18 mouse cellular contexts compared by ENCODE assay signal in genomic region chr10:116717961-116718360, GRCm38 (mm10).
"Had no signal": no experiment of that assay in that cellular context is flagged by ENCODE, and none has a peak within 500 bp of the region (broad histone marks: within the 10 kb centered on the region; RNA-seq: fewer than 3 reads in every experiment).

No protein-coding gene starts in this region.

- H3K4me3 ChIP-seq: limb, embryonic 12.5 days; limb, embryonic 15.5 days; myocyte; neural tube, embryonic 13.5 days had no signal

- H3K27ac ChIP-seq: limb, embryonic 12.5 days; limb, embryonic 15.5 days; liver, embryonic 14.5 days; macrophage; neural tube, embryonic 13.5 days had no signal

- H3K4me1 ChIP-seq: limb, embryonic 12.5 days had no signal

- H3K4me2 ChIP-seq: limb, embryonic 12.5 days; limb, embryonic 15.5 days; liver, embryonic 11.5 days; lung, embryonic 14.5 days; neural tube, embryonic 13.5 days had no signal

- H3K27me3 ChIP-seq: limb, embryonic 12.5 days; limb, embryonic 15.5 days; neural tube, embryonic 13.5 days had no signal

- DNase-seq: kidney, adult 9 months; kidney, postnatal 14 days; kidney, postnatal 4 days; left cerebral cortex, postnatal 4 days; liver, postnatal 0 days; lung, embryonic 14.5 days; midbrain, embryonic 14.5 days; retina, postnatal 1 day; thymus, adult 18-20 months; thymus, postnatal 36 days had no signal

- ATAC-seq: liver, postnatal 0 days; lung, postnatal 0 days had no signal

- H3K9ac ChIP-seq: limb, embryonic 12.5 days; limb, embryonic 15.5 days; liver, embryonic 14.5 days; liver, postnatal 0 days; lung, embryonic 14.5 days; neural tube, embryonic 13.5 days had no signal

- H3K9me3 ChIP-seq: limb, embryonic 15.5 days; neural tube, embryonic 13.5 days had no signal

- H3K36me3 ChIP-seq: limb, embryonic 12.5 days; limb, embryonic 15.5 days; neural tube, embryonic 13.5 days had no signal
